Mouse (Mus musculus) heart, adult 2 months (tissue): ENCODE measurements around the gene Olfr128.

Experiments
- CTCF ChIP-seq: fragments of 200-600 bp; IDR thresholded peaks from 2 replicates; pipeline ENCODE4 v1.8.1; 2022; ENCODE audit warnings: antibody characterized with exemption, mild to moderate bottlenecking, moderate library complexity
- EP300 ChIP-seq: fragments of 200-500 bp; IDR thresholded peaks from 2 replicates; pipeline ENCODE4 v1.6.1; 2011; ENCODE audit warnings: low read depth, low read length, control low read depth; ENCODE audit not compliant: insufficient read depth

DNA sequence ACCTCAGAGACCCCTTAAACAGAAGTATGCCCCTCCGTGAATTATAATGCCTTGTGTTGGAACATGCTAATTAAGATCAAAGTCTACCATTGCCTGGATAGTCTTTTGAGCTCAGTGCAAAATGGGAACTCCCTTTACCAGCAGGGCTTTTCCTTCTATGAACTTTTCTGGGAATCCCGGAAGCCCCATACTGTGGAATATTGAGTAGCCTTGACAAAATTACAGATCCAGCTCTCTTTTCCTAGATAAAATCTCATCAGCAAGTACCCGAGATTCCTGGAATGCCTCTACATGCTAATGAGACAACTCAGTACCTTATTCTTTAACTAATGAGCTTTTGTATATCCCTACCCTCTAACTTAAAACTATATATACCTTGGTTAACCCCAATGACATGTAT lies 53.2 kb downstream of the Olfr128 start:
- TF ChIP-seq CTCF, result no peak
- no peak for TF ChIP-seq EP300
